Mouse (Mus musculus): ENCODE data around the gene Fcrla. TPM values are rescaled to one million over a fixed set of nuclear protein-coding genes. Genes with fewer than 3 reads are reported as not detected.
"Not testable (repeated sequence)": the region's sequence is repeated elsewhere in the genome, so short reads cannot be mapped to it uniquely, and the experiment has no call there.

The Fcrla gene
- total RNA-seq (2015) (1.3 and 3.2 TPM in 2 replicates), total RNA-seq (2017) (0.40 and 2.7 TPM in 2 replicates)

GRCm38 (mm10) chr1:170927378-170927777 is at the start of gene Fcrla:
TSS of gene Fcrla (minus strand) at chr1:170927583.
- no peak for ATAC-seq (ENCODE audit: poor library complexity, severe bottlenecking)

- ATAC-seq (ENCODE audit: poor library complexity, severe bottlenecking) = no peak
Observed at GRCm38 (mm10) chr1:170976447-170976846, 49.1 kb upstream of the Fcrla start, which contains the start of gene Fcgr2b. TSS of gene Fcgr2b (minus strand) at chr1:170976547.

- peak; percentile 77 for ATAC-seq (ENCODE audit: poor library complexity, severe bottlenecking)
Observed at GRCm38 (mm10) chr1:170975751-170976161, 48.4 kb upstream of the Fcrla start.

DNA sequence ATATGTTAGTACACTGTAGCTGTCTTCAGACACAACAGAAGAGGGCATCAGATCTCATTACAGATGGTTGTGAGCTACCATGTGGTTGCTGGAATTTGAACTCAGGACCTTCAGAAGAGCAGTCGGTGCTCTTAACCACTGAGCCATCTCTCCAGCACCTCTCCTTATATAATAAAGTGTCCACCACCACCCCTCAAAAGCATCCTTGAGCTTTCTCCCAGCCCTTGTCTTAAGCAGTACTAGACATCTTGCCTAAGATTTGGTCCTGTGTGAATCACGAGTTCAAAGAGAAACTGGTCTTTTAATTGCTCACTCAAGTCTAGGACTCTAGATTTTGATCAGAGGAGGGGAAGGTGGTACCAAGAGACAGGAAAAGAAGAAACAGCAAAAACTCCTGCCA is 48.0 kb upstream of the Fcrla start:
- 0 out of 2 replicates have a peak, but pooled peaks have one; percentile 2 for ATAC-seq (ENCODE audit: poor library complexity, severe bottlenecking)

DNA sequence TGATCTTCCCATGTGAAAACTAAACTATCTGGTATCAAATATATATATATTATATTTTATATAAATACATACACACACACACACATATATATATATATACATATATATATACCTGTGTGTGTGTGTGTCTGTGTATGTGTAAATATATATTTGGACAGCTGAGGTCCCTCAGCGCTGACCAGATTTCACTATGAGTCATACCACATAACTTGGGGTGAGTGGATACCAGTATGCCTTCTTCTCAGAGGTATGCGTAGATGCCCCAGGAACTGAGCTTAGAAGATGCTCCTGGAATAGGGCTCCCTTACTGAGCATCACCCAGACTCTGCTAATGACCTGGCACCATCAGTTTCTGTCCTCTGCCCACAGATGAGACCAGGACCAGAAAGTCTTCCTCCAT is 47.4 kb upstream of the Fcrla start:
- no peak for ATAC-seq (ENCODE audit: poor library complexity, severe bottlenecking)

DNA sequence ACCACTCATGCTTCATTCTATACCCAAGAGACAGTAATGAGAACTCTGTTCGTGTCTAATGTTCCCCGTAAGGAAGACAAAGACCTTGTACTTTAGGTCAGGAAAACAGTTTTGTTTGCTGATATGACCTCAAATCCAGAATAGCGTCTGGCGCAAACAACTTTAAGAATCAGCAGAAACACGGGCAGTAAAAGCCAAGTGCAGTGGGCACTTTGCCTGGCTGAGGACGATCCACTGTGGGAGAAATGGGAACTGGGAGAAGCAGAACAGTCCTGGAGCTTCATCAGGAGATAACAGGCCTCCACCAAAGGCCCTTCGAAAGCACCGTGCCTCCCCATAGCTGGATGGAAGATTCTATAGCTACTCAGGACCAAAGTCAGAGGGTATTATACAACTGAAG is 46.8 kb upstream of the Fcrla start:
- ATAC-seq (ENCODE audit: poor library complexity, severe bottlenecking) = no peak

- ATAC-seq (ENCODE audit: poor library complexity, severe bottlenecking) = peak; percentile 76
Observed at GRCm38 (mm10) chr1:170972936-170973335, 45.6 kb upstream of the Fcrla start.

GRCm38 (mm10) chr1:170972494-170972893 is 45.1 kb upstream of the Fcrla start:
- ATAC-seq (ENCODE audit: poor library complexity, severe bottlenecking) = no peak

DNA sequence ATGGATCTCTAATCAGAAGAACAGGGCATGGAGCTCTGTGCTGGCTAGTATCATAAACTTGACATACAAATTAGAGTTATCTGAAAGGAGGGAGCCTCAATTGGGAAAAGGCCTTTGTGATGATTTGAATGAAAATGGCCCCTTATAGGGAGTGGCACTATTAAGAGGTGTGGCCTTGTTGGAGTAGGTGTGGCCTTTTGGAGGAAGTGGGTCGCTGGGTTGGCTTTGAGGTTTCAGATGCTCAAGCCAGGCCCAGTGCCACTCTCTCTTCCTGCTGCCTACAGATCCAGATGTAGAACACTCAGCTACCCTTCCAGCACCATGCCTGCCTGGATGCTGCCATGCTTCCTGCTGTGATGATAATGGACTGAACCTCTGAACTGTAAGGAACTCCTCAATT is 41.2 kb upstream of the Fcrla start:
- no peak for ATAC-seq (ENCODE audit: poor library complexity, severe bottlenecking)

DNA sequence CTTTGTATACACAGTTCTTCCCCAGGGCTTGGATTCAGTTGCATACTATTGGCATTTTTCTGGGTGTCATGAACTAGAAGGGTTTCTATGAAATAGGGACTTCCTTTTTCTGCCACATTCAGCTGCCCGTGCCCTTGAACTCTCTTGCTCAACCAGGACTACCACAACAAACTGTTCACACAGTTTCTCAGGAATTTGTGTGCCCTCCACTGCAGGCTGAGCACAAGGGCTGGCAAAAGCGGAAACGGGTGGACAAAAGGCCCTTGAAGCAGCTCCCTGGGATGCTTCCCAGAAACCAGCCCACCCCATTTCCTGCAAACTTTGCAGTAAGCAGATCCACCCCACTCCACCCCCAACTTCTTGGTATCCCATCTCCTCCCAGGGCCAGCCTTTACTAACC is 40.2 kb upstream of the Fcrla start:
- peak; percentile 87 for ATAC-seq (ENCODE audit: poor library complexity, severe bottlenecking)

- ATAC-seq (ENCODE audit: poor library complexity, severe bottlenecking) = no peak
Observed at GRCm38 (mm10) chr1:170963087-170963486, 35.7 kb upstream of the Fcrla start.

GRCm38 (mm10) chr1:170962301-170962700 is 34.9 kb upstream of the Fcrla start:
- ATAC-seq (ENCODE audit: poor library complexity, severe bottlenecking) = no peak

DNA sequence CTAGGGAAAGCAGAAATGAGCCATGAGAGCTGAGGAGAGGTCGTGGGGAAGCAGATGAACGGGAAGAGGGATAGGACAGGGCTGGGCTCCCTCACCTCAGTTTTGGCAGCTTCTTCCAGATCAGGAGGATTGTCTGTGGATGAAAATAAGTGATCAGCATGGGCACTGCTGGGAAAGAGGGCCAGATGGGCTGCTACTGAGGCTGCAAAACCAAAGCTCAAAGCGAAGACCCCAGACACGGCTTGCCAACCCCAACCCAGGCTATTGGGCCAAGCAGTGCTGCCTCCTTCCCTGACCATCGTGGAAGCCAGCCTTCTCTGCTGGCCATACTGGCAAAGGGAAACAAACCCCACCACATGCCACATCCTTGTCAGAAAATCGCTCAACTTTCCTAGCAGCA is 33.7 kb upstream of the Fcrla start:
- no peak for ATAC-seq (ENCODE audit: poor library complexity, severe bottlenecking)

DNA sequence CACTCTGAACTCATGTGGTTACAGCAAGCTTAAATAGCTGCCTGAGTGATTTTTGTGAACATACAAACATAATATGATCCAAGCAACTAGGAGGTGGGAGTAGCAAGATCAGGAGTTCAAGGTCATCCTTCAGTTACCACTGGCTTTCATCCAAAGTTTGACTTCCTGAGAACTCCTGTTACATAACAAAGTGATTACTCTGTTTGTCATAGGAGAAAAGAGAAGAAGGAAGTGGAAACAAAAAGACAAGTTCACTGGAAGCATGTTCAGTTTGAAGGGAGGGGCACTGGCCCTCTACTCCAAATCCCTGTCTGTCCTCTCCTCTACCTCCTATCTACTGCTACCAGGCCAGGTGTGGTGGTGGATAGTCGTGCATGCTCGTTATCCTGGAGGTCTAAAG is 32.4 kb upstream of the Fcrla start:
- ATAC-seq (ENCODE audit: poor library complexity, severe bottlenecking) = peak; percentile 71

DNA sequence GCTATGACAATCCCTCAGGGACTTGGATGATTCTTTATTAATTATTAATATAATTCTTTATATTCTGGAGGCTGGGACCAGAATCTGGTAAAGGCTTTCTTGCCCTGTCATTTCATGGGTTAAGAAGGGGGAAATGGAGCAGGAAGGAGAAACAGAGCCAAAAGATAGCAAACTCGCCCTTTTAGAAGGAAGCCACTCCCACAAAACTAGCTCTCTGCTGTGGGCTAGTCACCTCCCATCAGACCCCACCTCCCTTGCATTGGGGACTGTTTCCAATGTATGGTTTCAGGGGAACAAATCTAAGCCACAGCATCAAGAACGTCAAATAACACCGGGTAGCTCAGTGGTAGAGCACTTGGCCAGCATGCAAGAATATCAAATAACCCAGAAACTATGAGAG is 30.8 kb upstream of the Fcrla start:
- no peak for ATAC-seq (ENCODE audit: poor library complexity, severe bottlenecking)

DNA sequence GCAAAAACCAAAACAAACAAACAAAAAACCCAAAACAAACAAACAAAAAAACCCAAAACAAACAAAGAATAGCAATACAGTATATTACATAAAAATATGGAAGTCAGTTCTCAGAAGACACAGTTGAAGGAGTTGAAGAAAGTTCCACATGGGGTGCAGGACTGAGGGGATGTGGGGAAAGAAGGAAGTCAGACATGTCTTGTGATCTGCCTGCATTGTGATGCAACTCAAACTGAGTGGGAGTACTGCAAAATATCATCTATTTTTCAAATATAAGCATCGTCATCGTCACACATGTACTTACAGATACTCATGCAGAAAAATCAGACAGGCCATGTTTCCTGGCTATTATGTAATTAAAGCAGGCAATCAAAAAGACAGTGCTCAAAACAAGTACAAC is 25.8 kb upstream of the Fcrla start:
- ATAC-seq (ENCODE audit: poor library complexity, severe bottlenecking) = peak; percentile 92

GRCm38 (mm10) chr1:170950772-170951171 is 23.4 kb upstream of the Fcrla start:
- ATAC-seq (ENCODE audit: poor library complexity, severe bottlenecking) = peak; percentile 52

GRCm38 (mm10) chr1:170944908-170945307 is 17.5 kb upstream of the Fcrla start:
- not testable (repeated sequence) for ATAC-seq (ENCODE audit: poor library complexity, severe bottlenecking)

GRCm38 (mm10) chr1:170944151-170944550 is 16.8 kb upstream of the Fcrla start:
- ATAC-seq (ENCODE audit: poor library complexity, severe bottlenecking) = not testable (repeated sequence)

- ATAC-seq (ENCODE audit: poor library complexity, severe bottlenecking) = peak; percentile 79
Observed at GRCm38 (mm10) chr1:170939255-170939654, 11.9 kb upstream of the Fcrla start.

GRCm38 (mm10) chr1:170934383-170934782 is 7.0 kb upstream of the Fcrla start:
- ATAC-seq (ENCODE audit: poor library complexity, severe bottlenecking) = peak; percentile 86

- peak; percentile 39; the same call in 1 of the 2 replicates for ATAC-seq (ENCODE audit: poor library complexity, severe bottlenecking)
Observed at GRCm38 (mm10) chr1:170933940-170934339, 6.6 kb upstream of the Fcrla start.

- no peak for ATAC-seq (ENCODE audit: poor library complexity, severe bottlenecking)
Observed at GRCm38 (mm10) chr1:170933386-170933920, 6.1 kb upstream of the Fcrla start.

Data from megakaryocyte, adult 5-6 weeks (primary cell).